Mouse (Mus musculus): Measurements from ENCODE around the gene Has1. TPM values are rescaled to one million over a fixed set of nuclear protein-coding genes. Genes with fewer than 3 reads are reported as not detected.

The Has1 gene
- total and polyA plus RNA-seq, 3 experiments, result not detected

DNA sequence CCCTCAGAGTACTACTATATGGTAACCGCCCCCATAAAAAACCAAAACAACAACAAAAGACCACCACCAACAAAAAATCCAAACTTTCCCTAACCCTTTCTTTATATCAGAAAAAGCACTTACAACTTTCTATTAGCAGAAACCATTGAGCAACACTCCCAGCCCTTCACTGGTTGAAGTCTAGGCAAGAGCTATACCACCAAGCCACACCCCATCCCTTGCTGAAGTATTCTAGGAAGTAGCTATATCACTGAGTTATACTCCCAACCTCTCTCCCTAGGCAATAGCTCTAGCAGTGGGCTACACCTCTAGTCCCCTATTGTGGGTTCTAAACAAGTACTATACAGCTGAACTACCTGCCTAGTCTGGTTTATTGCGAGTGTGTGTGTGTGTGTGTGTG is 15.7 kb downstream of the Has1 start:
- dilution Hi-C loops (cut with MboI; ENCODE audit: extremely low pct_ligation_motif_present, extremely low pct_unique_long_range_greater_than_20kb, low sequenced_read_pairs) (no loop called here), in situ Hi-C loops (cut with MboI; ENCODE audit: low pct_ligation_motif_present, low pct_unique_long_range_greater_than_20kb, low sequenced_read_pairs) (no loop called here)
- no peak overlapping the region for H3K27ac ChIP-seq (ENCODE audit: insufficient read depth, low read depth)
- peaks cover 1% of the 10 kb centered on the region for H3K27me3 ChIP-seq (replicated peaks)
- peak overlapping the region; percentile 79 for H3K4me2 ChIP-seq (ENCODE audit: insufficient read depth, low read depth, poor library complexity, severe bottlenecking)
- TF ChIP-seq USF1 (IDR thresholded peaks at IDR 0.05; ENCODE audit: low read depth, low read length), result no peak
- no peaks in the 10 kb centered on the region for H3K9me3 ChIP-seq (replicated peaks; ENCODE audit: low read length)
- H3K79me2 ChIP-seq (replicated peaks; ENCODE audit: control insufficient read depth, extremely low read depth, insufficient read depth, poor library complexity, severe bottlenecking), result no peaks in the 10 kb centered on the region
- H3K36me3 ChIP-seq (replicated peaks in 1 of 2; ENCODE audit: control insufficient read depth in 1 of 2, insufficient read depth in 1 of 2, low read length in 1 of 2), result peaks cover 0 to 22% of the 10 kb centered on the region in 2 experiments
- peak overlapping the region in 1 of 3 experiments; percentile 74 for H3K4me3 ChIP-seq (replicated peaks in 1 of 3; ENCODE audit: low read depth in 2 of 3, low read length in 2 of 3, poor library complexity in 1 of 3)
- peaks cover 3 to 12% of the 10 kb centered on the region in 2 experiments; a peak in 3 of 4 replicates for H3K4me1 ChIP-seq (ENCODE audit: control insufficient read depth in 1 of 2, insufficient read depth in 2 of 2)
- no peak overlapping the region for H3K9ac ChIP-seq (ENCODE audit: insufficient read depth, low read depth)
- no peak for DNase-seq (ENCODE audit: extremely low read depth)

GRCm38 (mm10) chr17:17837919-17838701 is 16.9 kb downstream of the Has1 start:
- no peaks in the 10 kb centered on the region for H3K79me2 ChIP-seq (replicated peaks; ENCODE audit: control insufficient read depth, extremely low read depth, insufficient read depth, poor library complexity, severe bottlenecking)
- peak overlapping the region; percentile 81 for H3K9ac ChIP-seq (ENCODE audit: insufficient read depth, low read depth)
- H3K27ac ChIP-seq (ENCODE audit: insufficient read depth, low read depth), result no peak overlapping the region
- H3K4me2 ChIP-seq (ENCODE audit: insufficient read depth, low read depth, poor library complexity, severe bottlenecking), result peak overlapping the region; percentile 79
- H3K27me3 ChIP-seq (replicated peaks), result peaks cover 1% of the 10 kb centered on the region
- TF ChIP-seq ETS1 (conservative IDR thresholded peaks at IDR 0.05; ENCODE audit: low read depth, low read length) (peak; percentile 27; the same call in 1 of the 2 replicates), USF1 (IDR thresholded peaks at IDR 0.05; ENCODE audit: low read depth, low read length) (peak; percentile 52), CTCF (conservative IDR thresholded peaks at IDR 0.05 in 1 of 2, IDR thresholded peaks at IDR 0.05 in 1 of 2; ENCODE audit: low read depth in 2 of 2, low read length in 2 of 2) (peak in 1 of 2 experiments; percentile 82; a peak in 2 of 4 replicates), BHLHE40 (IDR thresholded peaks at IDR 0.05; ENCODE audit: low read depth, low read length) (peak; percentile 97), RAD21 (IDR thresholded peaks at IDR 0.05; ENCODE audit: low read depth, low read length) (peak; percentile 41), ELF1 (IDR thresholded peaks at IDR 0.05; ENCODE audit: low read depth, low read length) (peak; percentile 79), MXI1 (IDR thresholded peaks at IDR 0.05; ENCODE audit: low read depth, low read length) (peak; percentile 39; the same call in 1 of the 2 replicates), POLR2A (IDR thresholded peaks at IDR 0.05; ENCODE audit: low read depth, low read length) (peak; percentile 75), NELFE (IDR thresholded peaks at IDR 0.05; ENCODE audit: low read depth, low read length) (peak; percentile 75), JUN (IDR thresholded peaks at IDR 0.05; ENCODE audit: insufficient read depth, low read depth, low read length) (no peak), ZMIZ1 (IDR thresholded peaks at IDR 0.05; ENCODE audit: low read depth, low read length) (no peak), CHD2 (IDR thresholded peaks at IDR 0.05; ENCODE audit: low read length) (no peak), MAZ (IDR thresholded peaks at IDR 0.05; ENCODE audit: low read depth, low read length) (peak; percentile 91), NRF1 (IDR thresholded peaks at IDR 0.05; ENCODE audit: low read depth, low read length) (no peak), TCF12 (IDR thresholded peaks at IDR 0.05; ENCODE audit: low read depth, low read length) (peak; percentile 57), HCFC1 (IDR thresholded peaks at IDR 0.05; ENCODE audit: low read depth, low read length) (no peak; the same call in 1 of the 2 replicates), TBP (conservative IDR thresholded peaks at IDR 0.05; ENCODE audit: low read depth, low read length) (peak; percentile 77; the same call in 1 of the 2 replicates), SMC3 (IDR thresholded peaks at IDR 0.05; ENCODE audit: low read depth, low read length) (peak; percentile 56), SIN3A (IDR thresholded peaks at IDR 0.05; ENCODE audit: low read length) (peak; percentile 43; the same call in 1 of the 2 replicates), USF2 (conservative IDR thresholded peaks at IDR 0.05; ENCODE audit: low read depth, low read length) (no peak), IRF4 (IDR thresholded peaks at IDR 0.05; ENCODE audit: low read depth, low read length) (peak; percentile 30; the same call in 1 of the 2 replicates)
- H3K36me3 ChIP-seq (replicated peaks in 1 of 2; ENCODE audit: control insufficient read depth in 1 of 2, insufficient read depth in 1 of 2, low read length in 1 of 2), result peaks cover 0 to 18% of the 10 kb centered on the region in 2 experiments
- dilution Hi-C loops (cut with MboI; ENCODE audit: extremely low pct_ligation_motif_present, extremely low pct_unique_long_range_greater_than_20kb, low sequenced_read_pairs), result no loop called here
- no peaks in the 10 kb centered on the region for H3K9me3 ChIP-seq (replicated peaks; ENCODE audit: low read length)
- DNase-seq (ENCODE audit: extremely low read depth), result peak; percentile 92
- peaks cover 3 to 12% of the 10 kb centered on the region in 2 experiments; a peak in 3 of 4 replicates for H3K4me1 ChIP-seq (ENCODE audit: control insufficient read depth in 1 of 2, insufficient read depth in 2 of 2)
- H3K4me3 ChIP-seq (replicated peaks in 1 of 3; ENCODE audit: low read depth in 2 of 3, low read length in 2 of 3, poor library complexity in 1 of 3), result peak overlapping the region; percentile 74 to 88 (median 77)
- in situ Hi-C loops (cut with MboI; ENCODE audit: low pct_ligation_motif_present, low pct_unique_long_range_greater_than_20kb, low sequenced_read_pairs), result no loop called here

Data from CH12.LX (cell line).